ENCODE assay signal across 9 mouse cellular contexts in genomic region chr12:79674846-79675439, GRCm38 (mm10).
DNase-seq lines count a peak whose midpoint lies in the region; ATAC-seq and TF ChIP-seq lines count a peak whose summit lies in the region.
"Had no signal": no experiment of that assay in that cellular context is flagged by ENCODE, and none has a peak within 500 bp of the region (broad histone marks: within the 10 kb centered on the region; RNA-seq: fewer than 3 reads in every experiment).

No protein-coding gene starts in this region.

- DNase-seq in hindbrain, postnatal 0 days (ENCODE audit: low spot score), result no peak
- DNase-seq in midbrain, postnatal 0 days (ENCODE audit: low spot score), result no peak
- DNase-seq in limb, embryonic 10.5 days (ENCODE audit: low spot score), result no peak
- DNase-seq in retina, embryonic 14.5 days (ENCODE audit: low spot score), result no peak
- DNase-seq: right cerebral cortex, postnatal 25 days; thymus, postnatal 25 days had no signal

- H3K4me3 ChIP-seq in hindbrain, embryonic 12.5 days, result no peak overlapping the region
- no peak overlapping the region for H3K4me3 ChIP-seq in hindbrain, postnatal 0 days (ENCODE audit: low read length)
- H3K4me3 ChIP-seq in midbrain, postnatal 0 days (ENCODE audit: low read depth, low read length), result no peak overlapping the region
- no peak overlapping the region for H3K4me3 ChIP-seq in midbrain, embryonic 13.5 days (replicated peaks)
- no peak overlapping the region for H3K4me3 ChIP-seq in limb, embryonic 10.5 days

- H3K9me3 ChIP-seq in hindbrain, embryonic 12.5 days (replicated peaks), result no peaks in the 10 kb centered on the region
- H3K9me3 ChIP-seq in hindbrain, postnatal 0 days (ENCODE audit: low read length), result no peaks in the 10 kb centered on the region
- no peaks in the 10 kb centered on the region for H3K9me3 ChIP-seq in midbrain, postnatal 0 days (ENCODE audit: low read length)
- H3K9me3 ChIP-seq in midbrain, embryonic 13.5 days, result no peaks in the 10 kb centered on the region
- no peaks in the 10 kb centered on the region for H3K9me3 ChIP-seq in limb, embryonic 10.5 days (replicated peaks)

- H3K9ac ChIP-seq in hindbrain, embryonic 12.5 days, result no peak overlapping the region
- H3K9ac ChIP-seq in hindbrain, postnatal 0 days (replicated peaks; ENCODE audit: low read length), result no peak overlapping the region
- H3K9ac ChIP-seq in midbrain, postnatal 0 days (replicated peaks; ENCODE audit: low read length, poor library complexity, severe bottlenecking), result no peak overlapping the region
- no peak overlapping the region for H3K9ac ChIP-seq in midbrain, embryonic 13.5 days (replicated peaks)

- peaks cover 14% of the 10 kb centered on the region for H3K4me1 ChIP-seq in hindbrain, embryonic 12.5 days
- no peaks in the 10 kb centered on the region for H3K4me1 ChIP-seq in hindbrain, postnatal 0 days (ENCODE audit: insufficient read depth, low read length)
- H3K4me1 ChIP-seq in midbrain, postnatal 0 days (ENCODE audit: insufficient read depth, low read length), result no peaks in the 10 kb centered on the region
- H3K4me1 ChIP-seq in midbrain, embryonic 13.5 days (replicated peaks), result peaks cover 7% of the 10 kb centered on the region
- peaks cover 36% of the 10 kb centered on the region for H3K4me1 ChIP-seq in limb, embryonic 10.5 days

- H3K27me3 ChIP-seq in hindbrain, embryonic 12.5 days, result no peaks in the 10 kb centered on the region
- H3K27me3 ChIP-seq in hindbrain, postnatal 0 days (ENCODE audit: insufficient read depth, low read length), result no peaks in the 10 kb centered on the region
- H3K27me3 ChIP-seq in midbrain, postnatal 0 days (ENCODE audit: insufficient read depth, low read length), result no peaks in the 10 kb centered on the region
- no peaks in the 10 kb centered on the region for H3K27me3 ChIP-seq in midbrain, embryonic 13.5 days
- H3K27me3 ChIP-seq in limb, embryonic 10.5 days (ENCODE audit: low read depth, poor library complexity, severe bottlenecking), result no peaks in the 10 kb centered on the region

- no peak for TF ChIP-seq CTCF in hindbrain, postnatal 0 days (IDR thresholded peaks at IDR 0.05; ENCODE audit: low read depth)
- no peak for TF ChIP-seq CTCF in midbrain, postnatal 0 days (IDR thresholded peaks at IDR 0.05)

- H3K27ac ChIP-seq in hindbrain, embryonic 12.5 days, result peak overlapping the region; percentile 37; the same call in 1 of the 2 replicates
- H3K27ac ChIP-seq in hindbrain, postnatal 0 days, result no peak overlapping the region
- 0 out of 2 replicates have a peak overlapping the region, but pooled peaks have one; percentile 18 for H3K27ac ChIP-seq in midbrain, postnatal 0 days (ENCODE audit: low read depth, low read length)
- no peak overlapping the region for H3K27ac ChIP-seq in midbrain, embryonic 13.5 days
- H3K27ac ChIP-seq in limb, embryonic 10.5 days, result peak overlapping the region; percentile 74

- no peaks in the 10 kb centered on the region for H3K36me3 ChIP-seq in hindbrain, embryonic 12.5 days
- H3K36me3 ChIP-seq in hindbrain, postnatal 0 days (ENCODE audit: insufficient read depth, low read length), result no peaks in the 10 kb centered on the region
- H3K36me3 ChIP-seq in midbrain, postnatal 0 days (ENCODE audit: insufficient read depth, low read length), result no peaks in the 10 kb centered on the region
- no peaks in the 10 kb centered on the region for H3K36me3 ChIP-seq in midbrain, embryonic 13.5 days
- H3K36me3 ChIP-seq in limb, embryonic 10.5 days, result no peaks in the 10 kb centered on the region

- ATAC-seq in hindbrain, embryonic 12.5 days (ENCODE audit: low FRiP score), result no peak
- no peak for ATAC-seq in hindbrain, postnatal 0 days
- ATAC-seq in midbrain, postnatal 0 days (ENCODE audit: low FRiP score), result no peak
- no peak for ATAC-seq in midbrain, embryonic 13.5 days
- no peak for ATAC-seq in frontal cortex, adult (ENCODE audit: low TSS enrichment)

- WGBS in hindbrain, embryonic 12.5 days, result 76% methylated on average over 11 of the region's 11 CpGs
- 72% methylated on average over 11 of the region's 11 CpGs for WGBS in hindbrain, postnatal 0 days
- 59% methylated on average over 11 of the region's 11 CpGs for WGBS in midbrain, postnatal 0 days
- 74% methylated on average over 11 of the region's 11 CpGs for WGBS in midbrain, embryonic 13.5 days
- 89% methylated on average over 11 of the region's 11 CpGs for WGBS in limb, embryonic 10.5 days

- no peak overlapping the region for H3K4me2 ChIP-seq in hindbrain, embryonic 12.5 days (replicated peaks)
- H3K4me2 ChIP-seq in hindbrain, postnatal 0 days (ENCODE audit: low read depth, low read length), result no peak overlapping the region
- no peak overlapping the region for H3K4me2 ChIP-seq in midbrain, postnatal 0 days (ENCODE audit: low read depth, low read length, poor library complexity, severe bottlenecking)
- no peak overlapping the region for H3K4me2 ChIP-seq in midbrain, embryonic 13.5 days (replicated peaks)

Comparison
In these comparisons a context has a peak if more than half of its experiments do, and no peak if none do; other contexts are left out.
1. H3K27ac ChIP-seq: peak in hindbrain, embryonic 12.5 days (single experiment), midbrain, postnatal 0 days (single experiment) and limb, embryonic 10.5 days (single experiment); none in hindbrain, postnatal 0 days (single experiment) and midbrain, embryonic 13.5 days (single experiment).